Mouse (Mus musculus): ENCODE results near the gene Stk10. TPM values are rescaled to one million over a fixed set of nuclear protein-coding genes. Genes with fewer than 3 reads are reported as not detected.
"Not testable (repeated sequence)": the region's sequence is repeated elsewhere in the genome, so short reads cannot be mapped to it uniquely, and the experiment has no call there.

Gene Stk10
- total RNA-seq, 2 experiments from 2014 or later: 1.9 to 3.8 TPM

DNA sequence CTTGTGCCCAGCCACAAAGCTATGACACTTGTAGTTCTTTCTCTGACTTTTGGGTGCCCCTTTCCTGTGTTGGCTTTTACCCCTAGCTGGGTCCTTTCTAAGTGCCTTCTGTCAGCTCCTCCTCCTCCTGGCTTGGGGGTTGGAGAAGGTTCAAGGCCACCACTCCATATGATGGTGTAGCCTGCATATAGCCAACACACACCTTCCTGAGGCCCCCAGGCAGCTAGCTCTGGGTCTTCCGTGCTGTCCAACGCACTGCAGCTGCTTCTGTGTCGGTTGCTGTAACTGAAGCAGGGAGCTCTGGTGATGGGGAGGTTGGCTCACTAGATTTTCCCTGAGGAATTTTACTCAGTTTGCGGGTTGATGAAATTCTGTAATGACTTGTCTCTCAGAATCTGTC, 71.6 kb downstream of the Stk10 start:
- Histone ChIP-seq H3K4me3 (peak overlapping the region; percentile 28; the same call in 1 of the 2 replicates), H3K27ac (peak overlapping the region; percentile 71)
- no peak for TF ChIP-seq CTCF (IDR thresholded peaks at IDR 0.05)
- DNase-seq: no peak
- intact Hi-C loops (cut with DNase I): no loop called here

DNA sequence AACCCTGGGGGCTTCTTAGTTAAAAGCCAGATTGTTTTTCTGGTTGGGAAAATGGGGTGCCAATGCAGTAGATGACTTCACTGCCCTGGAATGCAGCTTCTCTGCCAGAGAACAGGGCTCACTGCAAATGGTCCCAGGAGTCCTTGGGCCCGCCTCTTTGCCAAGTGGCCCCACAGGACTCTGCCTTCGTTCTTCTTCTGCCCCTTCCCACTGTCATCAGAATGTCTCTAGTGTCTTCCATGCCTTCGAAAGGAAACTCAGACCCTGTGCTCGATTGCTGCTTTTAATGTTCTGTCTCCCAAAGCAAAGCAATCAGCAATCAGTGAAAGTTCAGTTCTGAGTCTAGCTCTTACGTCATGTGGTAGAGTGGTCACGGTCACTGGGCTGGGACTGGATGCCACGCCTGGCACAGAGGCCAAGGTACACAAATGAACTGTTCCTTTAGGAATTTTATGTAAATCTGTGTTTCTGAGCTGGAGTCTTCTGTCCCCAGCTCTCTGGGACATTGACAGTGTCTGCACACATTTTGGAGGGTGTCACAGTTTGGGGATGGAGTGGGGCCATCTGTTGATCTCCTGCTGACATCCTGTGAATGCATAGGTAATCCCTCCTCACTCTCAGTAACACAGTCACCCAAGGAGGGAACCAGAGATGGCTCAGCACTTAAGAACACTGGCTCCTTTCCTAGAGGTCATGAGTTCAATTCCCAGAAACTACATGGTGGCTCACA, 72.2 kb downstream of the Stk10 start:
- DNase-seq: peak; percentile 80
- peak overlapping the region; percentile 71 for H3K27ac ChIP-seq
- intact Hi-C loops (cut with DNase I): no loop called here
- no peak for TF ChIP-seq CTCF (IDR thresholded peaks at IDR 0.05)
- peak overlapping the region; percentile 28; the same call in 1 of the 2 replicates for H3K4me3 ChIP-seq

DNA sequence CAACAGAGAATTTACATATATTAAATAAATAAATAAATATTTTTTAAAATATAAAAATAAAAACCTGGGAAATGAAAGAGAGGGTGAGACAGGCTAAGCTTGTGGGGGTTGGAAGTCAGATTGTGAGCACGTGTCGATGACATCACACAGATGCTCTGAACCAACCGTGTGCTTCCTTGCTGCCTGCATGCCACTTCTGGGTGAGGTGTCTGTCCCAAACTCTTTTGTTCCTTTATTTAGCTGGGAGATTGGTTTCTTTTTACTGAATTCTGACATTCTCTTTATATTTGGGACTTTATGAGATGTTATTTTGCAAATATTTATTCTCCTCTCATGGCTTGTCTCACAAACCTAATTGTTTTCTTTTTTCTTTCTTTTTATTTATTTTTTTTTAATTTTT, 72.8 kb downstream of the Stk10 start:
- intact Hi-C loops (cut with DNase I): no loop called here
- peak overlapping the region; percentile 71; the same call in 1 of the 2 replicates for H3K27ac ChIP-seq
- no peak for TF ChIP-seq CTCF (IDR thresholded peaks at IDR 0.05)

DNA sequence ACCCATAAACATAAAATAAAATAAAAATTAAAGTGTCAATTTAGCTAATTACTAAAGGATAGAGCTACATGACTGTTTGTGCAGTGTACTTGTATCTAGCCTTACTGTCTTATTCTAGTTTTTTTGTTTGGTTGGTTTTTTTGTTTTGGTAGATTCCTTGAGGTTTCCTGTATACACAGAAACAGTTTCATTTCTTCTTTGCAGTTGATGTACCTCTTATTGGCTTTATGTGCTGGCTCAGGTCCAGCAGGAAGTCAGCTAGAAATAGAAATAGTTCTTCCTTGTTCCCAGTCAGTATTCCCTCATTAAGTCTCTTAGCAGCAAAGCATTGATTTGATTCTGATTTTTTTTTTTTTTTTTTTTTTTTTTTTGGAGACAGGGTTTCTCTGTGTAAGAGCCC, 74.2 kb downstream of the Stk10 start:
- intact Hi-C loops (cut with DNase I): no loop called here
- no peak overlapping the region for H3K4me3 ChIP-seq
- DNase-seq: no peak
- no peak overlapping the region for H3K27ac ChIP-seq
- no peak for TF ChIP-seq CTCF (IDR thresholded peaks at IDR 0.05)

More for the DNA sequence above, 72.8 kb downstream of the Stk10 start:
- no peak overlapping the region for H3K4me3 ChIP-seq
- DNase-seq: no peak

DNA sequence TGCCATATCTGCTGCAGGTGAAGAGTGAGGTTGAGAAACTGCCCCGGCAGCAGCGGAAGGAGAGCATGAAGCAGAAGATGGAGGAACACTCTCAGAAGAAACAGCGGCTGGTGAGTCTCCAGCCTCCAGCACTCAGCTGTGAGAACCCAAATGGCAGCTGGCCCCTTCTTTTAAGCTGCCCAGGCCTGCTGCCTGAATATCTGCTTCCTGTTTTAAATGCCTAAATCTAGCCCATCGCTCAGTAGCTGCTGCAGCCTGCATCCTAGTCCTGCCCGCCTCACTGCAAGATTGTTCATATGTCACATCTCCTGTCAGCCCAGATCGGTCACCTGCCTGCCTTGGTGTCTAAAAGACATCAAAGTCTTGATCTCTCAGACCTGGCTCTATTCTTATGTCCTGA, 77.5 kb downstream of the Stk10 start:
- DNase-seq: no peak
- Histone ChIP-seq H3K4me3 (no peak overlapping the region), H3K27ac (no peak overlapping the region)
- no peak for TF ChIP-seq CTCF (IDR thresholded peaks at IDR 0.05)
- intact Hi-C loops (cut with DNase I): no loop called here

DNA sequence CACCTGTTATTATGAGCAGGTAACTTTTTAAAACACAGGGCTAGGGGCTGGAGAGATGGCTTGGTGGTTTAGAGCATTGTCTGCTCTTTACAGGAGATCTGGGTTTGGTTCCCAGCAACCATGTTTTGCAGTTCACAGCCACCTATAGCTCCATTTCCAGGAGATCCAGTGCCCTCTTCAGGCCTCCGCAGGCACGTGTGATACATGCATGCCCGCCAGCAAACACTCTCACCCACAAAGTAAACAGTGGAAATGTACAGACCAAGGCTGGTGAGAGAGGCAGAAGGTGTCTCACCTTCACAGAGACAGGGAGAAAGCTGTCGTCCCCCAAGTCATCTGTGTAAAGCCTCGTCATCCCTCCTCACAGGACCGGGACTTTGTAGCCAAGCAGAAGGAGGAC, 79.2 kb downstream of the Stk10 start:
- Histone ChIP-seq H3K27ac (no peak overlapping the region), H3K4me3 (no peak overlapping the region)
- intact Hi-C loops (cut with DNase I): no loop called here
- no peak for TF ChIP-seq CTCF (IDR thresholded peaks at IDR 0.05)
- DNase-seq: no peak

DNA sequence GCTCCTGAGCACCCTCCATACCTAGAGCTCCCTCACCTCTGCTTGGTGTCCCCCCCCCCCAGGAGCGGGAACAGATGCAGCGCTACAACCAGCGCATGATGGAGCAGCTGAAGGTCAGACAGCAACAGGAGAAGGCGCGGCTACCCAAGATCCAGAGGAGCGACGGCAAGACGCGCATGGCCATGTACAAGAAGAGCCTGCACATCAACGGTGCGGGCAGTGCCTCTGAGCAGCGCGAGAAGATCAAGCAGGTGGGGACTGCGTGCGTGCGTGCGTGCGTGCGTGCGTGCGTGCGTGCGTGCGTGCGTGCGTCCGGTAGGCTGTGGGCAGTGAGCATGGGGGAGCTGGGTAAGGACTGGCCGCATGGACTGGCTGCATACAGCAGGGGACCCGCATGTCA, 81.4 kb downstream of the Stk10 start:
- no peak for DNase-seq
- Histone ChIP-seq H3K4me3 (no peak overlapping the region), H3K27ac (no peak overlapping the region)
- intact Hi-C loops (cut with DNase I): no loop called here
- TF ChIP-seq CTCF (IDR thresholded peaks at IDR 0.05): no peak

DNA sequence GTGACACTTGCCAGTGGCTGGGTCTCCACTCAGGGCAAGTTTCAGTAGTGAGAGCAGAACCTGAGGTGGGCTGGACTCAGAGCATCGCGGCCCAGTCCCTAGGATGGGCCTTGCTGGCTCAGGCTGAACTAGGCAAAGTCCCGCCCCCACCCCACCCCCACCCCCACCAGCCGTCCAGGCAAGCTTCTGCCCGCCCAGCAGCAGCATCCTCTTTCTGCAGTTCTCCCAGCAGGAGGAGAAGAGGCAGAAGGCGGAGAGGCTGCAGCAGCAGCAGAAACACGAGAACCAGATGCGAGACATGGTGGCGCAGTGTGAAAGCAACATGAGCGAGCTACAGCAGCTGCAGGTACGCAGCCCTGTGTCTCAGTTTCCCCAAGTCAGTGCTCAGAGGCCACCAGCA, 82.5 kb downstream of the Stk10 start:
- H3K27ac ChIP-seq: no peak overlapping the region
- intact Hi-C loops (cut with DNase I): no loop called here
- TF ChIP-seq CTCF (IDR thresholded peaks at IDR 0.05): no peak
- DNase-seq: no peak
- no peak overlapping the region for H3K4me3 ChIP-seq

DNA sequence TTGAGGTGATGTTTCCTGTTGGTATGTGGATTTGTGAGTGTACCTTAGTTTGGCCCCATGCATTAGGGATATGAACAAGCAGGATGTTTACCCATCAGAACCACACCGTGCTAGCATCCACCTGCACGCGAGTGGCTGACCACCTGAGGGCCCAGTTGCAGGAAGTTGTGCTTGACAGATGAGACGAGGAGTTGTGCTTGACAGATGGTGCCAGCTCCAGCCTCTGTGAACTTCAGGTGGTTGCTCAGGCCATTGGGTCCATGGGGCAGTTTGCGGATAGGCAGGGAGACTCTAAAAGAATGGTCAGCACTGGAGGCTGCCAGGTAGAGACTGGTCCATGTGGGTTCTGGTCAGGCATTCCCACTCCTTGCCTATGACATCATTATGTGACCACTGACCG, 83.0 kb downstream of the Stk10 start:
- intact Hi-C loops (cut with DNase I): no loop called here
- TF ChIP-seq CTCF (IDR thresholded peaks at IDR 0.05): peak; percentile 48
- DNase-seq: no peak
- Histone ChIP-seq H3K27ac (no peak overlapping the region), H3K4me3 (no peak overlapping the region)

DNA sequence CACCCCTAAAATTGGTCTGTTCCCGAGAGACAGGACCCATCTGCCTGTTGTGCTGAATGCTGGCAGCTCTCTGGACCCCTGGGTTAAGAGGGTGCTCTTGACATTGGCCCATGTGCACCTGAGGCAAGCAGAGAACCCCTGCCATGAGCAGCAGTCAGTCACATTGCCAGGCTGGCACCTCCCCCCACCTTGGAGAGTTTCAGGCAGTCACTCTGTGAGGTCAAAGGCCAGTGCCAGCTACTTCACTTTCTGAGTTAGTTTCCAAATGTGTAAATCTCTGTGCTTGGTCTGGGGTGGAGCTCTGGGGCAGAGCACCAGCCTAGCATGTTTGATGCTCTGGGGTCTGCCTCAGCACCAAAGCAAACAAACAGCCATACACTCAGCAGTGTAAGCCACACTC, 84.9 kb downstream of the Stk10 start:
- intact Hi-C loops (cut with DNase I): no loop called here
- TF ChIP-seq CTCF (IDR thresholded peaks at IDR 0.05): no peak
- no peak for DNase-seq
- peak overlapping the region; percentile 12; the same call in 1 of the 2 replicates for H3K27ac ChIP-seq
- no peak overlapping the region for H3K4me3 ChIP-seq

DNA sequence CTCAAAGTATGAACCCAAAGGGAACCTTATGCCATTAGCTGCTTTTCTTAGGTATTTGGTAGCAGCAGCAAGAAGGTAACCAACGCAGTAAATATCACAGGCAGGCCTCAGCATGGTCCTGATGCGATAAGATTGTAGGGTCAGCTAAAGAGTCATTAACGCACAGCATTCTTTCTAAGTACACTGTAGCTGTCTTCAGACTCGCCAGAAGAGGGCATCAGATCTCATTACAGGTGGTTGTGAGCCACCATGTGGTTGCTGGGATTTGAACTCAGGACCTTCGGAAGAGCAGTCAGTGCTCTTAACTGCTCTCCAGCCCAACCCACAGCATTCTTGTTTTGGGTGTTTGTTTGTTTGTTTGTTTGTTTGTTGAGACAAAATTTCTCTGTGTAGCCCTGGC, 85.5 kb downstream of the Stk10 start:
- DNase-seq; intact Hi-C loops (cut with DNase I); H3K4me3 ChIP-seq: not testable (repeated sequence)
- peak overlapping the region; percentile 85 for H3K27ac ChIP-seq
- peak; percentile 14; the same call in 1 of the 2 replicates for TF ChIP-seq CTCF (IDR thresholded peaks at IDR 0.05)

DNA sequence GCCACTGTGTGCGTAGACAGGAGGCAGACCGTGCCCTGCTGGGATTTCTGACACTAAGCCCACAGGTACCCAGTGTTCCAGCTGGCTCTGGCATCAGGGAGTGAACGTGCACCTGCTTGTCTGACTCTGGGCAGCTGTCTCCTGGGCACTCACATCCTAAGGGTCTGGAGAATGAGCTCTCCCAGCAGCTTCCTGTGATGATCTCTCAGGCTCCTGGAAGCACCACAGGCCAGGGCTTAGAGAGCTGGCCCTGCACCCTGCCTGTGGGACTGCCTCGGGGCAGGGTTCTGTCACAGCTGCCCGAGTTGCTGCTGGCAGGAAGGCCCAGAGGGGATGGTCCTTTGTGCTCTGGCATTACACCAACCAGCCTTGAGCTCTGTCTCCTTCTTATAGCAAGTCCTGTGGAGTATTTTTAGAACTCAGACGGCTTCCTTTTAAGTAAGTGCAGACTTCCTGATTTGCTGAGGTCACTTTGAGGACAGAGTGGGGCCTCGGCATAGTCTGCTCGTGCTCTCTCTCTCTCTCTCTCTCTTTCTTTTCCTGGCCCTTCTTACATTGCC, 86.2 kb downstream of the Stk10 start:
- no peak for TF ChIP-seq CTCF (IDR thresholded peaks at IDR 0.05)
- H3K27ac ChIP-seq: peak overlapping the region; percentile 85
- DNase-seq: peak; percentile 83
- intact Hi-C loops (cut with DNase I): no loop called here
- H3K4me3 ChIP-seq: no peak overlapping the region

DNA sequence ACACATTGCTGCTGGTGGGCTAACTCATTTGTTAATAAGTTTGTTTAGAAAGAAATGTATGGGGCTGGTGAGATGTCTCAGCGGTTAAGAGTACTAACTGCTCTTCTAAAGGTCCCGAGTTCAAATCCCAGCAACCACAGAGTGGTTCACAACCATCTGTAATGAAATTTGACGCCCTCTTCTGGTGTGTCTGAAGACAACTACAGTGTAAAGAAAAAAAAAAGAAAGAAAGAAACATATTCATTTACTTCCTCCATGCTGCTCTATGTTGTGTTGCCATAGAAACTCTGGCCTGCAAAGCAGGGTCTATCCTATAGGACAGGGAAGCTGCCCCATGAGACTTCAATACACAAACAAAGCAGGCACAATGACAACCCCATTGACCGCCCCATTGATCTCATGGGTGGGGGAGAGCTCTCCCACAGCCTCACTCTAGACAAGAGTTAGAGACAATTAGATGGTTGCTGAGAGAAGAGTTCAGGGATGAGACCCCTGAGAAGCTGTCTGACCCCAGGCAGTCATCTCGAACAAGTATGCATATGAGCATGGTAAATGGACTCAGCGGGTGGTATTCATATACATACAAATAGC, 86.9 kb downstream of the Stk10 start:
- intact Hi-C loops (cut with DNase I): loop anchor here (10.0 kb wide), 1 partner anchor 525 kb away; the partner anchor contains the start of gene Fgf18
- TF ChIP-seq CTCF (IDR thresholded peaks at IDR 0.05): no peak
- H3K27ac ChIP-seq: peak overlapping the region; percentile 85
- DNase-seq: no peak
- H3K4me3 ChIP-seq: no peak overlapping the region
